Comparison of ENCODE assay signal across 9 mouse cellular contexts in the genomic region with DNA sequence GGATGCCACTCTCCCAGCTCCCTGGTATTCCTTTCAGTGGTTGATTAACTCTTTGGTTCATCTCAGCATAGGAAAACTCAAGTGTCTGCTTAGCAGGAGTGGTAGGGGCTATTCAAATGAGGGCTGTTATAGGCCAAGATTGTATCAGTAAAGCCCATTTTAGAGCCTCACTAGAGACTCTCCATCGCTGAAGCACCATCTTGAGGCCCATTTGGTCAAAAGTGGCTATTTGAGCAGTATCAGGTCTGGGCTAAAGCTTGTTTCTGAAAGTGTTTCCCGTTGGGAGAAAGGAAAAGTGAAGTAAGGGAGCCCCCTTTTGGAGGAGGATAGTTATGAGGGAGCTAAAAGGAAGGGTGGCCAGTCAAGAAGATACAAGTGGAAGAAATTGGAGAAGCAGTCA.
DNase-seq lines count a peak whose midpoint lies in the region; ATAC-seq and TF ChIP-seq lines count a peak whose summit lies in the region.
"Had no signal": no experiment of that assay in that cellular context is flagged by ENCODE, and none has a peak within 500 bp of the region (broad histone marks: within the 10 kb centered on the region; RNA-seq: fewer than 3 reads in every experiment).

No protein-coding gene starts in this region.

- no peak overlapping the region for H3K27ac ChIP-seq in intestine, postnatal 0 days (ENCODE audit: low read depth, low read length)
- no peak overlapping the region for H3K27ac ChIP-seq in intestine, embryonic 16.5 days (ENCODE audit: low read length)
- H3K27ac ChIP-seq in hindbrain, embryonic 15.5 days (replicated peaks): no peak overlapping the region
- H3K27ac ChIP-seq in midbrain, embryonic 12.5 days (replicated peaks): no peak overlapping the region
- H3K27ac ChIP-seq: neural tube, embryonic 12.5 days had no signal

- no peak overlapping the region for H3K9ac ChIP-seq in intestine, postnatal 0 days (ENCODE audit: low read depth, low read length)
- no peak overlapping the region for H3K9ac ChIP-seq in intestine, embryonic 16.5 days (ENCODE audit: low read depth, low read length)
- H3K9ac ChIP-seq in hindbrain, embryonic 15.5 days: no peak overlapping the region
- no peak overlapping the region for H3K9ac ChIP-seq in midbrain, embryonic 12.5 days (replicated peaks)
- H3K9ac ChIP-seq: neural tube, embryonic 12.5 days had no signal

- ATAC-seq in intestine, postnatal 0 days: no peak
- ATAC-seq in intestine, embryonic 16.5 days: no peak
- peak; percentile 59; the same call in 1 of the 2 replicates for ATAC-seq in hindbrain, embryonic 15.5 days (ENCODE audit: low FRiP score, low read depth)
- 0 out of 2 replicates have a peak, but pooled peaks have one; percentile 34 for ATAC-seq in midbrain, embryonic 12.5 days (ENCODE audit: low FRiP score, low read depth)

- no peak overlapping the region for H3K4me3 ChIP-seq in intestine, postnatal 0 days (ENCODE audit: low read depth, low read length)
- H3K4me3 ChIP-seq in intestine, embryonic 16.5 days (ENCODE audit: low read length): no peak overlapping the region
- no peak overlapping the region for H3K4me3 ChIP-seq in hindbrain, embryonic 15.5 days
- no peak overlapping the region for H3K4me3 ChIP-seq in midbrain, embryonic 12.5 days
- H3K4me3 ChIP-seq: neural tube, embryonic 12.5 days had no signal

- H3K4me1 ChIP-seq in intestine, postnatal 0 days (replicated peaks; ENCODE audit: control insufficient read depth, insufficient read depth, low read length): no peaks in the 10 kb centered on the region
- no peaks in the 10 kb centered on the region for H3K4me1 ChIP-seq in intestine, embryonic 16.5 days (ENCODE audit: control insufficient read depth, insufficient read depth, low read length)
- no peaks in the 10 kb centered on the region for H3K4me1 ChIP-seq in hindbrain, embryonic 15.5 days (replicated peaks)
- H3K4me1 ChIP-seq in midbrain, embryonic 12.5 days: no peaks in the 10 kb centered on the region
- H3K4me1 ChIP-seq: neural tube, embryonic 12.5 days had no signal

- H3K9me3 ChIP-seq in intestine, postnatal 0 days (ENCODE audit: control insufficient read depth): no peaks in the 10 kb centered on the region
- no peaks in the 10 kb centered on the region for H3K9me3 ChIP-seq in intestine, embryonic 16.5 days (ENCODE audit: control insufficient read depth, low read length)
- no peaks in the 10 kb centered on the region for H3K9me3 ChIP-seq in hindbrain, embryonic 15.5 days
- no peaks in the 10 kb centered on the region for H3K9me3 ChIP-seq in midbrain, embryonic 12.5 days
- H3K9me3 ChIP-seq: neural tube, embryonic 12.5 days had no signal

- DNase-seq in MEL-GATA-1-ER (ENCODE audit: extremely low read depth, low read depth): peak; percentile 5
- peak; percentile 78 for DNase-seq in cerebellum, adult 9-10 months
- DNase-seq in spleen, postnatal 36 days (ENCODE audit: low spot score in 2 of 2): no peak
- no peak for DNase-seq in spleen, postnatal 10 days (ENCODE audit: low spot score in 2 of 2)

- TF ChIP-seq CTCF in intestine, postnatal 0 days (IDR thresholded peaks at IDR 0.05; ENCODE audit: low read depth): peak; percentile 60

- H3K27me3 ChIP-seq in intestine, postnatal 0 days (replicated peaks; ENCODE audit: control insufficient read depth, insufficient read depth, low read length): no peaks in the 10 kb centered on the region
- no peaks in the 10 kb centered on the region for H3K27me3 ChIP-seq in intestine, embryonic 16.5 days (replicated peaks; ENCODE audit: control insufficient read depth, insufficient read depth, low read length)
- no peaks in the 10 kb centered on the region for H3K27me3 ChIP-seq in hindbrain, embryonic 15.5 days
- no peaks in the 10 kb centered on the region for H3K27me3 ChIP-seq in midbrain, embryonic 12.5 days
- H3K27me3 ChIP-seq: neural tube, embryonic 12.5 days had no signal

- 24% methylated on average over 2 of the region's 2 CpGs for WGBS in intestine, postnatal 0 days
- 17% methylated on average over 2 of the region's 2 CpGs for WGBS in intestine, embryonic 16.5 days
- 5% methylated on average over 2 of the region's 2 CpGs for WGBS in hindbrain, embryonic 15.5 days
- WGBS in midbrain, embryonic 12.5 days: 8% methylated on average over 2 of the region's 2 CpGs

- H3K4me2 ChIP-seq in intestine, postnatal 0 days (replicated peaks; ENCODE audit: low read depth): no peak overlapping the region
- no peak overlapping the region for H3K4me2 ChIP-seq in intestine, embryonic 16.5 days (ENCODE audit: low read depth, low read length)
- no peak overlapping the region for H3K4me2 ChIP-seq in hindbrain, embryonic 15.5 days
- H3K4me2 ChIP-seq in midbrain, embryonic 12.5 days (replicated peaks): no peak overlapping the region
- H3K4me2 ChIP-seq: neural tube, embryonic 12.5 days had no signal

- no peaks in the 10 kb centered on the region for H3K36me3 ChIP-seq in intestine, postnatal 0 days (ENCODE audit: control insufficient read depth, insufficient read depth)
- no peaks in the 10 kb centered on the region for H3K36me3 ChIP-seq in intestine, embryonic 16.5 days (ENCODE audit: control insufficient read depth, insufficient read depth, low read length)
- no peaks in the 10 kb centered on the region for H3K36me3 ChIP-seq in hindbrain, embryonic 15.5 days
- no peaks in the 10 kb centered on the region for H3K36me3 ChIP-seq in midbrain, embryonic 12.5 days
- H3K36me3 ChIP-seq: neural tube, embryonic 12.5 days had no signal

Comparison
In these comparisons a context has a peak if more than half of its experiments do, and no peak if none do; other contexts are left out.
1. ATAC-seq: peak in hindbrain, embryonic 15.5 days (single experiment) and midbrain, embryonic 12.5 days (single experiment); none in intestine, postnatal 0 days (single experiment) and intestine, embryonic 16.5 days (single experiment).
2. DNase-seq: peak in MEL-GATA-1-ER (single experiment) and cerebellum, adult 9-10 months (single experiment); none in spleen, postnatal 36 days (0 of 2) and spleen, postnatal 10 days (0 of 2).